Mouse (Mus musculus): Measurements from ENCODE around the gene Fam172a.

GRCm38 (mm10) chr13:78197819-78198390, 496.1 kb downstream of the Fam172a start:
- TF ChIP-seq CTCF (IDR thresholded peaks at IDR 0.05; ENCODE audit: insufficient read depth, low read length): no peak
- no peak for TF ChIP-seq POLR2A (IDR thresholded peaks at IDR 0.05; ENCODE audit: borderline replicate concordance, extremely low read depth, low read depth, low read length)

All from lung, adult 2 months (tissue).